Mouse (Mus musculus) lung, adult 2 months (tissue): ENCODE results near the gene Izumo2.
A peak's percentile ranks its signal among the peaks of the same experiment; 100 is the strongest.

Source experiments
- CTCF ChIP-seq: fragments of 200-500 bp; IDR thresholded peaks from 2 replicates; pipeline ENCODE4 v1.5.1; 2011; ENCODE audit warnings: mild to moderate bottlenecking, low read length, control low read depth; ENCODE audit not compliant: insufficient read depth
- POLR2A ChIP-seq: fragments of 200-500 bp; IDR thresholded peaks from 2 replicates; pipeline ENCODE4 v1.6.1; 2011; ENCODE audit warnings: low read depth, mild to moderate bottlenecking, control low read depth, low read length, borderline replicate concordance; ENCODE audit errors: extremely low read depth

- TF ChIP-seq CTCF (peak; percentile 73), POLR2A (no peak)
Measured at GRCm38 (mm10) chr7:44745076-44745475, 36.5 kb downstream of the Izumo2 start.
